Mouse (Mus musculus) neural tube, embryonic 11.5 days (tissue): Measurements from ENCODE around the gene Serinc2. TPM values are rescaled to one million over a fixed set of nuclear protein-coding genes. Genes with fewer than 3 reads are reported as not detected.
"Not testable (repeated sequence)": the region's sequence is repeated elsewhere in the genome, so short reads cannot be mapped to it uniquely, and the experiment has no call there.

Source experiments
- ATAC-seq: fragments of 200-750 bp; cut with Nextera tagmentation; 2 replicates; pipeline ENCODE4 v1.8.0; 2017; ENCODE audit warnings: moderate number of reproducible peaks, mild to moderate bottlenecking, moderate TSS enrichment, moderate library complexity; ENCODE audit not compliant: insufficient read depth, low FRiP score, low TSS enrichment
- DNase-seq: peaks from one replicate; pipeline ENCODE4 v3.0.0-alpha.2; 2015; ENCODE audit warnings: low spot score
- H3K27ac ChIP-seq: fragments of 300-500 bp; sonication (generic); 2 replicates; pipeline ENCODE4 v1.5.1; 2014; ENCODE audit warnings: low read depth, mild to moderate bottlenecking, low read length
- H3K27me3 ChIP-seq: fragments of 300-500 bp; sonication (generic); 2 replicates; pipeline ENCODE4 v1.6.1; 2014; ENCODE audit warnings: mild to moderate bottlenecking, low read length, mixed read lengths; ENCODE audit not compliant: control insufficient read depth, insufficient read depth
- H3K36me3 ChIP-seq: fragments of 300-500 bp; sonication (generic); 2 replicates; pipeline ENCODE4 v1.6.1; 2014; ENCODE audit warnings: mild to moderate bottlenecking, low read length, moderate library complexity, mixed read lengths; ENCODE audit not compliant: control insufficient read depth, insufficient read depth
- H3K4me1 ChIP-seq: fragments of 300-500 bp; sonication (generic); 2 replicates; pipeline ENCODE4 v1.6.1; 2014; ENCODE audit warnings: low read length, mixed read lengths; ENCODE audit not compliant: control insufficient read depth, insufficient read depth
- H3K4me2 ChIP-seq: fragments of 300-500 bp; sonication (generic); 2 replicates; pipeline ENCODE4 v1.6.1; 2014; ENCODE audit warnings: low read depth, mild to moderate bottlenecking, moderate library complexity
- H3K4me3 ChIP-seq: fragments of 300-500 bp; sonication (generic); 2 replicates; pipeline ENCODE4 v1.5.1; 2014; ENCODE audit warnings: low read depth, low read length
- H3K9ac ChIP-seq: fragments of 300-500 bp; sonication (generic); 2 replicates; pipeline ENCODE4 v1.6.1; 2014; ENCODE audit warnings: mild to moderate bottlenecking, low read length
- H3K9me3 ChIP-seq: fragments of 300-500 bp; sonication (generic); 2 replicates; pipeline ENCODE4 v1.6.1; 2016; ENCODE audit warnings: low read length; ENCODE audit not compliant: control insufficient read depth
- WGBS: fragments of 180-500 bp; shearing (Covaris S2); extraction: QIAGEN DNeasy Blood & Tissue Kit; methylation state at CpG from one replicate; pipeline ENCODE4 v1.1.7; 2014; 5-methylcytosine and 5-hydroxymethylcytosine counted together
- polyA plus RNA-seq: library from polyadenylated mRNA; unstranded; fragments of >200 nt; fragmentation: Nextera tagmentation; extraction: Ambion mirVana; gene quantifications from 2 replicates; pipeline ENCODE4 v1.2.1, GENCODE M21; 2014

Serinc2 gene
- polyA plus RNA-seq, 1 experiment from 2014 or later: 58.5 TPM

DNA sequence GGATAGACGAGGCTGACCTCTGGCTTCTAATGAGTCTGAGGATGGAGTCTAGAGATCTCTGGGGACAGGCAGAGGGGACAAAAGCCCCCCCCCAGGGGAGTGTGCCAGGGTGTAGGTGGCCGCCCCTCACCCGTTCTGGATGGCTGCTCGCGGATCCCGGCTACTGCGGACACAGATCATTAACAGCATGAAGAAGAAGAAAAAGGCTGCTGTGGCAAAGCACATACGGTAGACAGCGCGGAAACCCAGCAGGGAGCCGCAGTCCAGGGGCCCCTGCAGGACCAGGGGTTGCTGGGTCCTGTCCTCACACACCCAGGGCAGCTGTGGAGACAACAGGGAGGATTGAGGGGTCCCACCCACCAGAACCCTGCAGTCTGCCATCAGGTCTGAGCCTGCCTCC, 14.9 kb downstream of the Serinc2 start:
- H3K9ac ChIP-seq: no peak overlapping the region
- peaks cover 4% of the 10 kb centered on the region; the same call in 1 of the 2 replicates for H3K4me1 ChIP-seq
- 7% methylated on average over 11 of the region's 11 CpGs for WGBS
- H3K4me3 ChIP-seq: no peak overlapping the region
- peaks cover 4% of the 10 kb centered on the region for H3K36me3 ChIP-seq
- H3K27ac ChIP-seq: no peak overlapping the region
- ATAC-seq: no peak
- H3K27me3 ChIP-seq: no peaks in the 10 kb centered on the region
- no peak for DNase-seq
- no peaks in the 10 kb centered on the region for H3K9me3 ChIP-seq
- H3K4me2 ChIP-seq: no peak overlapping the region

GRCm38 (mm10) chr4:130260406-130260805, 18.6 kb downstream of the Serinc2 start:
- no peak overlapping the region for H3K4me2 ChIP-seq
- 32% methylated on average over 5 of the region's 5 CpGs for WGBS
- H3K4me1 ChIP-seq: no peaks in the 10 kb centered on the region; the same call in 1 of the 2 replicates
- no peaks in the 10 kb centered on the region for H3K27me3 ChIP-seq
- ATAC-seq (no peak), DNase-seq (no peak)
- no peaks in the 10 kb centered on the region for H3K9me3 ChIP-seq
- no peak overlapping the region for H3K27ac ChIP-seq
- peaks cover 6% of the 10 kb centered on the region for H3K36me3 ChIP-seq
- H3K4me3 ChIP-seq: no peak overlapping the region
- H3K9ac ChIP-seq: no peak overlapping the region

- H3K36me3 ChIP-seq: peaks cover 5% of the 10 kb centered on the region
These were observed 26.4 kb downstream of the Serinc2 start for GRCm38 (mm10) chr4:130252441-130253157.

GRCm38 (mm10) chr4:130251763-130252162, 27.2 kb downstream of the Serinc2 start:
- no peaks in the 10 kb centered on the region for H3K27me3 ChIP-seq
- no peak overlapping the region for H3K9ac ChIP-seq
- H3K27ac ChIP-seq: no peak overlapping the region
- no peaks in the 10 kb centered on the region for H3K9me3 ChIP-seq
- no peaks in the 10 kb centered on the region for H3K4me1 ChIP-seq
- WGBS: 35% methylated on average over 3 of the region's 3 CpGs
- no peak overlapping the region for H3K4me2 ChIP-seq
- no peak for ATAC-seq
- H3K4me3 ChIP-seq: no peak overlapping the region
- H3K36me3 ChIP-seq: peaks cover 4% of the 10 kb centered on the region; the same call in 1 of the 2 replicates
- DNase-seq: no peak

More at GRCm38 (mm10) chr4:130252441-130253157, 26.4 kb downstream of the Serinc2 start:
- ATAC-seq: no peak
- no peaks in the 10 kb centered on the region for H3K27me3 ChIP-seq
- H3K27ac ChIP-seq: no peak overlapping the region
- no peak overlapping the region for H3K4me3 ChIP-seq
- 64% methylated on average over 8 of the region's 8 CpGs for WGBS
- H3K9me3 ChIP-seq: no peaks in the 10 kb centered on the region
- H3K9ac ChIP-seq: no peak overlapping the region
- H3K4me1 ChIP-seq: no peaks in the 10 kb centered on the region
- no peak overlapping the region for H3K4me2 ChIP-seq
- DNase-seq: no peak

GRCm38 (mm10) chr4:130251172-130251705, 27.8 kb downstream of the Serinc2 start:
- WGBS: 33% methylated on average over 7 of the region's 7 CpGs
- Histone ChIP-seq H3K9ac (no peak overlapping the region), H3K4me3 (no peak overlapping the region), H3K27me3 (no peaks in the 10 kb centered on the region), H3K36me3 (peaks cover 3% of the 10 kb centered on the region; the same call in 1 of the 2 replicates), H3K4me1 (no peaks in the 10 kb centered on the region), H3K27ac (no peak overlapping the region), H3K4me2 (no peak overlapping the region), H3K9me3 (no peaks in the 10 kb centered on the region)
- ATAC-seq (no peak), DNase-seq (no peak)

DNA sequence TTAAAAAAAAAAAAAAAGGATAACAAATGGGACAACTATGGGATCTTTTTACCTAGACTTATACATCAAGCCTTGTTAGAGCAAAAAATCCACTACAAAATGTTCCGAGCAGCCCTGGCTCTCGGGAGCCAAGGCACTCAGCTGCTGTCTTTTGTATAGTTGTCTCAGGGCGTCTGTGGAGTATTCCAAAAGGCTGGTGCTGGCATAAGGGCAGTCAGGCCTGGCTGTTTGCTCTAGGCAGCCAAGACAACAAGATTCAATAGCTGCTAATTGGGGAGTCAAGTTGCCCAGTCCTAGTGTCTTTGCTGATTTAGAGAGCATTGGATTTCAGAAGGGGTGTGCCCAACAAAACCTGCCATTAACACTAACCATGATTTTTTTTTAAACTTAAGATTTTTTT, 30.4 kb downstream of the Serinc2 start:
- 67% methylated on average over 3 of the region's 3 CpGs for WGBS
- Histone ChIP-seq H3K4me1 (no peaks in the 10 kb centered on the region), H3K4me2 (no peak overlapping the region), H3K4me3 (no peak overlapping the region), H3K36me3 (no peaks in the 10 kb centered on the region; the same call in 1 of the 2 replicates), H3K27me3 (no peaks in the 10 kb centered on the region), H3K9me3 (no peaks in the 10 kb centered on the region), H3K27ac (no peak overlapping the region), H3K9ac (no peak overlapping the region)
- no peak for ATAC-seq
- no peak for DNase-seq

GRCm38 (mm10) chr4:130246132-130246531, 32.9 kb downstream of the Serinc2 start:
- no peak overlapping the region for H3K4me3 ChIP-seq
- no peak overlapping the region for H3K27ac ChIP-seq
- no peaks in the 10 kb centered on the region for H3K9me3 ChIP-seq
- no peak overlapping the region for H3K9ac ChIP-seq
- peak; percentile 76 for DNase-seq
- ATAC-seq: no peak
- 2% methylated on average over 6 of the region's 6 CpGs for WGBS
- no peak overlapping the region for H3K4me2 ChIP-seq
- H3K36me3 ChIP-seq: no peaks in the 10 kb centered on the region
- no peaks in the 10 kb centered on the region for H3K27me3 ChIP-seq
- H3K4me1 ChIP-seq: no peaks in the 10 kb centered on the region

- Histone ChIP-seq H3K4me1 (no peaks in the 10 kb centered on the region), H3K4me3 (no peak overlapping the region), H3K36me3 (no peaks in the 10 kb centered on the region), H3K27ac (no peak overlapping the region), H3K9ac (no peak overlapping the region), H3K9me3 (no peaks in the 10 kb centered on the region), H3K4me2 (no peak overlapping the region), H3K27me3 (no peaks in the 10 kb centered on the region)
- WGBS: 82% methylated on average over 8 of the region's 8 CpGs
- ATAC-seq: no peak
- DNase-seq: no peak
These were observed 34.3 kb downstream of the Serinc2 start for GRCm38 (mm10) chr4:130244749-130245148.

DNA sequence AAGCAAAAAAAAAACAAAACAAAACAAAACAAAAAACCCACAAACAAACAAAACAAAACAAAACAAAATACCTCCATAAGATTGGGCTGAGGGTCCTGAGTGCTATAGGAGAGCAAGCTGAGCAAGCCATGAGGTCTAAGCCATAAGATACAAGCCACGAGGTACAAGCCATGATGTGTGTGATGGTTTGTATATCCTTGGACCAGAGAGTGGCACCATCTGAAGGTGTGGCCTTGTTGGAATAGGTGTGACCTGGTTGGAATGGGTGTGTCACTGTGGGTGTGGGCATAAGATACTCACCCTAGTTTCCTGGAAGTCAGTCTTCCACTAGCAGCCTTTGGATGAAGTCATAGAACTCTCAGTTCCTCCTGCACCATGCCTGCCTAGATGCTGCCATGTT, 35.4 kb downstream of the Serinc2 start:
- H3K27me3 ChIP-seq, H3K27ac ChIP-seq: not testable (repeated sequence)

More for the DNA sequence above, 35.4 kb downstream of the Serinc2 start:
- not testable (repeated sequence) for ATAC-seq, H3K4me2 ChIP-seq, H3K9ac ChIP-seq, H3K9me3 ChIP-seq, H3K4me3 ChIP-seq, H3K36me3 ChIP-seq, DNase-seq, H3K4me1 ChIP-seq
- 74% methylated on average over 1 of the region's 1 CpGs for WGBS
